Mouse (Mus musculus): ENCODE results near the gene A730049H05Rik. TPM values are rescaled to one million over a fixed set of nuclear protein-coding genes. Genes with fewer than 3 reads are reported as not detected.

A730049H05Rik gene
- total RNA-seq, 2 experiments from 2014 or later = 0.11 TPM; not detected in 1

DNA sequence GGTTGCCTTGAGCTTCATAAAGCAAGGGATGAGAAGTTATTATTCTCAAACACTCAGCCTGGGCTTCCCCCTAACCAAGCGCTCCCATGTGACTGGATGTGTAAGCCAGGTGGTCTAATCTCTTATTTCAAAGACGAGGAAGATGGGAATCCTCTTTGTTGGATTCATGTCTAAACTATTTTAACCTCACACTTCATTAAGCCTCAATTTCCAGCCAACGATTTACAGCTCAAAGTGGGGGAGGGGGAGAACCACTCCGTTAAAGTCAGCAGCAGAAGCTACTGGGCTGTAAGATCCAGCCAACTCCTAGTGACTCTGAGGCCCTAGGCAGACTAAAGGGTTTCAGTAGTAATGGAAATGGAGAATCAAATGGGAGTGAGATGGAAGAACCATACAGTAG is 55.5 kb downstream of the A730049H05Rik start:
- no peak for TF ChIP-seq CTCF (IDR thresholded peaks at IDR 0.05)
- DNase-seq = no peak
- H3K4me3 ChIP-seq = no peak overlapping the region
- intact Hi-C loops (cut with DNase I) = loop anchor here (2.0 to 5.0 kb wide), 3 partner anchors 35 to 85 kb away; partner anchors contain the start of gene Adamts9
- H3K27ac ChIP-seq = peak overlapping the region; percentile 38; the same call in 1 of the 2 replicates

DNA sequence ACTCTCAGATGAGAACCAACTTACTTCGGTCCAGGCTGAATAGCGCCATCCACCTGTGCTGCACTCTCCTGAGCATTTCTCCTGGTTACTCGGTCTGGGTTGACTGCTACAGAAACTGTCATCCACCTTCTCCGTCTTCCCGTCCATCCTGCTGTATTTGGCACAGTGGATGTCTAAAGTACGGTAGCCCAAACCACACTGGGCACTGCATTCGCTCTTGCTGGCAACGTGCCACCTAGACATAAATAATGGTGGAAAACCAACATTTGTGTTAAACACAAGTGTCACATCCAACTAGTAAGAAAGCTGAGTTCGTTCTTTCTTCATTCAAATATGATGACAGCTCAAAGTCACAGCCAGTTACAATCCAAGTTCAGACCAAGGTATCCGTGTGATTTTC is 56.5 kb downstream of the A730049H05Rik start:
- no peak for TF ChIP-seq CTCF (IDR thresholded peaks at IDR 0.05)
- Histone ChIP-seq H3K27ac (no peak overlapping the region), H3K4me3 (no peak overlapping the region)
- DNase-seq = no peak
- intact Hi-C loops (cut with DNase I) = loop anchor here (5.0 kb wide), 2 partner anchors 70 to 85 kb away; partner anchors contain the start of gene Adamts9

DNA sequence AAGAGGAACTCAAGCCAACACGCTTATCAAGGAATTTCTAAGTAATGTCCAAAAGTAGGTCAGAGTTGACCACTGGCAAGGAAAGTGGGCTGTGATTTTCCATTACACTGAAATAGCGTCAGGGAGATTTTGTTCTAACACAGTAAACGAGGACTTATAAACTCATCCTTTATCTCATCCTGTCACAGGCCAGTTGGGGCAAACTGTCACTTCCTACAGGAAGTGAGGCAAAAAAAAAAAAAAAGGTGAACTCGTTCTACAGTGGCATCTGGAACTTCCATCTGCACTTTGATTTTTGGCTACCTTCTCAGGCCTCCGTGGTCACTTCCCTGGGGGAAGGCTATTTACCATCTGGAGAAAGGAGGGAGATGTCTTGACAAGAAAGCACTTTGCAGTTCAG is 58.6 kb downstream of the A730049H05Rik start:
- intact Hi-C loops (cut with DNase I) = loop anchor here (5.0 kb wide), 2 partner anchors 67 to 88 kb away; partner anchors contain the start of gene Adamts9
- Histone ChIP-seq H3K4me3 (no peak overlapping the region), H3K27ac (peak overlapping the region; percentile 68)
- no peak for TF ChIP-seq CTCF (IDR thresholded peaks at IDR 0.05)
- no peak for DNase-seq

DNA sequence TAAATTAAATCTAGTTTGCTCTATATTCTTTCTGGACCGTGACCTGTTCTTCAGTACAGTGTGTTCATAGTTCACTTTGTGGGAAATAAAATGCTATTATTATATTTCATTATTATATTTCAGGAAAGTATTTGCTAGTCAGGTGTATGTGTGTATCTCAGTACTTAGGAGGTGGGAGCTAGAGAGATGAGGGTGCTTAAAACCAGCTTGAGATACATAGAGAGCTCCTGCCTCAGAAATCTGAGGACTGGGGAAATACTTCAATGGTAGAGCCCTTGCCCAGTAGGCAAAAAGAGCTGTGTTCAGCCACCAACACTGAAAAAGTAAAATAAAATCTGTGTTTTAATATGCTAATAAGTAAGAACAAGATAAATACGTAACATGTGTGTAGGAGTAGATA is 59.1 kb downstream of the A730049H05Rik start:
- Histone ChIP-seq H3K4me3 (no peak overlapping the region), H3K27ac (peak overlapping the region; percentile 68)
- DNase-seq = no peak
- no peak for TF ChIP-seq CTCF (IDR thresholded peaks at IDR 0.05)
- intact Hi-C loops (cut with DNase I) = no loop called here

DNA sequence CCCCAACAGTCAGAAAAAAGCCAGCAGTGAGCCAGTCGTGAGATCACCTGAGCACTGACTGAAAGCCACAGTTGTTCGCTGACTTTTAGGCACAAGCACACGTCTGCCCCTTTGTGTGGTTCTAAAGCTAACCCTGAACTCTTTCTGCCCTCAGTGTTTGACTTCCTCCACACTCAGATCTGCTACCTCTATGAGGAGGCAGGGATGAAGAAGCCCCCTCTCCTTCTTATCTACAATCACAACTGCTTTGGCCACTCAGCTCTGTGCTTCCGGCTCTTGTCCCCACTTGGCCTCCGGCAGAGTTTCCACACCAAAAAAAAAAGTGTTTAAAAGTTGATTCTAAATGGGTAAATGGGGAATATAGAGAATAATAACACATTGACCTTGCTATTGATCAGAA is 59.8 kb downstream of the A730049H05Rik start:
- H3K27ac ChIP-seq = peak overlapping the region; percentile 68
- TF ChIP-seq CTCF (IDR thresholded peaks at IDR 0.05) = no peak
- H3K4me3 ChIP-seq = no peak overlapping the region
- intact Hi-C loops (cut with DNase I) = no loop called here
- DNase-seq = no peak

DNA sequence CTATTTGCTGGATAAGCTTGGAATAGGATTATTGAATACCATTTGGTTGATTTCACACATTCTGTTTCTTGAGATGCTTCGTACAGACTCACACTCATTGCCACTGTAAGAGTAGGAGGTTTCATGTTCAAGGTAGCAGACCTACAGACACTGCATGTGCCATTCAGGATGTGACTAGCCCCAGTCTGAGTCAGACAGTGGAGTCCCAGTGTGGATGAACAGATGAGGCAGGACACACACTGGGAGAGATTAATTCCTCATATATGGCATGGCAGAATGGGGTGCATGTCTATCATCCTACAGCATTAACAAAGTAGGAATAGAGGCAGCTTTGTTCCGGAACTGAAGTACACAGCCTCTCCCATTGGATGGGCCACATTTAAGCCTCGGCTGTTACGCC is 61.0 kb downstream of the A730049H05Rik start:
- Histone ChIP-seq H3K27ac (no peak overlapping the region), H3K4me3 (no peak overlapping the region)
- intact Hi-C loops (cut with DNase I) = no loop called here
- DNase-seq = no peak
- no peak for TF ChIP-seq CTCF (IDR thresholded peaks at IDR 0.05)

DNA sequence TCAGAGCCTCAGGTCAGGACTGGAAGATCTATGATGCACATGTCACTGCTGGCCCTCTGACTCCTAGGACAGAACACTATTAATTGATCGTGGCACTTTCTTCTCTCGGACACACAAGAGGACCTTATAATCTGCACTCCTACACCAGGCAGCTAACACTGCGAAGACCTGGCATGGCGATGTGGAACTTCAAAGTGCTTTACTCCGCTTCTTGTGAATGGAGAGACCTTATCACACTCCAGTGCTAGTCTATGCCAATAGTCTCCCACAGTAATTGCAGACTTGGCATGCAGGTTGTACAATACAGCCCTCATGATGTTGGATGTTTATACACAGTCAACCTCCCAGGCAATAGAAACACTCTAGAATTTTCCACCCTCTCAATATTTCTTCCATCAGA is 62.5 kb downstream of the A730049H05Rik start:
- intact Hi-C loops (cut with DNase I) = no loop called here
- no peak for DNase-seq
- Histone ChIP-seq H3K27ac (no peak overlapping the region), H3K4me3 (no peak overlapping the region)
- no peak for TF ChIP-seq CTCF (IDR thresholded peaks at IDR 0.05)

DNA sequence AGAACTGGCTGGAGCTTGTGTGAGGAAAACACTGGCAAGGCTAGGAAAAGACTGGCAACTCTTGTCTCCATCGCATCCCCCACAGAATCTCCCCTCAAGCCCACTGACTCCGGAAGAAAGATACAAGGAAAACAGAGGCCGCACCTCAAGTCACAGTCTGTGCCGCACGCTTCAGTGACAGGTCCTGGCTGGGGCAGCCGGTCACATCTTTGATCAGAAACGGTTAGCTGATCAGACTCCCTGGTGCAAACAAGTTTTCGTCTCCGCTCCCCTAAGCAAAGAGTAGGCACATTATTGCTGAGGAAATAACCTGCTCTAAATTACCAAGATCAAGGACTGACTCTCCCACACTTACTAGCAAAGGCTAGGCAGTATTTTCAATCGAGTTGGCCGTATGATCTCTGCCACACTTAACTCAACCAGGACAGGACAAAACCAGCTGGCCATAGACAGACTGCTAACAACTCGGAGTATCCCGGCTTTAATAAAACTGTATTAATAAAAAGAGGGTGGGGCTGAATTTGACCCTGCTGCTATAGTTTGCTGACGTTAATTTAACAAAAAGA is 63.5 kb downstream of the A730049H05Rik start:
- no peak overlapping the region for H3K4me3 ChIP-seq
- DNase-seq = no peak
- H3K27ac ChIP-seq = no peak overlapping the region
- intact Hi-C loops (cut with DNase I) = no loop called here
- no peak for TF ChIP-seq CTCF (IDR thresholded peaks at IDR 0.05)

DNA sequence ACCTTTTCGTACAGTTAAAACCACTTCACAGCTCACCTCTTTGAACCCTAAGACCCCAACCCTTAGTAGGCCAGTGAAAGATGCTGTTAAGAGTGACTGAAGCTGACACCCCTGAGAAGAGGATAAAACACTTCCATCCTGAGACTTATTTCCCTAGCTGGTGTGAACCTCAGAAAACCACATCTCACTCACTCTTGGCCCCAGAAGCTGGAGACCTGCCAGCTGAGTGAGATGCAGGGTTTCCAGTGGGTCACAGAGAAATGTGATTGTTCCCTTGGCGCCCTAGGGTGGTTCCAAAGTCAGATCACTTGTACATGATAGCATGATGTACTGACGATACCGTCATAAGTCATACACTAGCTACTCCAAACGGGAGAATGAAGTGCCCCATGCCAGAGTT is 66.2 kb downstream of the A730049H05Rik start:
- Histone ChIP-seq H3K4me3 (no peak overlapping the region), H3K27ac (no peak overlapping the region)
- intact Hi-C loops (cut with DNase I) = no loop called here
- TF ChIP-seq CTCF (IDR thresholded peaks at IDR 0.05) = no peak
- DNase-seq = no peak

DNA sequence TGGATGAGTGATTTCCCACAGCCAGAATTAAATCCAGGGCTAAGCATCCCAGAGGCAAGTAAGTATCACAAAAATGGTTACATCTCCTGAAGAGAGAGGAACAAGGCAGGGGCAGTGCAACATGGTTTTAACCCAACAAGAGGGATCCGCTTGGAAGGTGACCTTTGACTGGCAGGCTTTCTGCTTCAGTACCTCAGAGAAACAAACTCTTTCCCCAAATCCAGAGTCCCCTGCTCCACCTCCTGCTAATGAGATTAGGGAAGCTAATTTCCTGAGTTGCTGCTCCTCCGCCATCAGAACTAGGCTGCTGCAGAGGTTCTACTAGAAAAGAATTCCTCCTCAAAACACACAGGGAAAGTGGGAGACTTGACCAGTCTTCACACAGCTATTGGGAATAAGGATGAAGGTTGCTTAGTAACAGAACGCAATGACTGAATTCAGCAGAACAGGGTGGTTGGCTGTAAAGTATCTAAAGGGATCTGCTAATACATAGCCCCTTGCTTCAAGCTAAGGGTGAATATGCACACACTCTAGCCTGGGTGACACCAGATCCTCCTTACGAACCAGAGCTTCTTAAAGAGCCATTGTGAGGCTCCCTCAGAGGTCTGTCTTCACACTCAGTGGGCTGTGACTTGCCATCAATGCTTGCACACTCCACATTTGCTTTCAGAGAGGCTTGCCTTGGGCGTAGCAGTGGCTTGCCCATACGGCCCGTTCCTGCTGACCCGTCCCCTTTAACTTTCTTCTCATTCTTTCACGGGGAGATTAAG is 67.0 kb downstream of the A730049H05Rik start:
- TF ChIP-seq CTCF (IDR thresholded peaks at IDR 0.05) = no peak
- DNase-seq = no peak
- intact Hi-C loops (cut with DNase I) = no loop called here
- no peak overlapping the region for H3K27ac ChIP-seq
- no peak overlapping the region for H3K4me3 ChIP-seq

DNA sequence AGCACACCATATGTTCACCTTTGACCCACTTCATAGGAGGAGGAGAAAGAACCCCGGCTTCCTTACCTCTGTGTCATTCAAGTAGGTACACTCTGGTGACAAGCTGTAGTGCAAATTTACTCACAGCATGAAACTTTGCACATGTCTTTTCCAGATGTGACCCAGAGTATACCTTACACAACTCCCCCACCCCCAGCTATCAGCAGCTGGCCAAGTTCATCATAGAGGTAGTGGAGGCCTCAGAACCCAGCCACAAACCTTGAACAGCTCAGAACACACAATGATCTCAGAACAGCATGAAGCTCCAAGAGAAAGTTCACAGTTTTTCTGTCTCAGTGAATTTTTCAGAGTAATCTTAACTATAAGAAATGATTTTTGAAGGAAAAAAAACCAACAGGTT is 75.3 kb downstream of the A730049H05Rik start:
- intact Hi-C loops (cut with DNase I) = no loop called here

More for the DNA sequence above, 75.3 kb downstream of the A730049H05Rik start:
- TF ChIP-seq CTCF (IDR thresholded peaks at IDR 0.05) = no peak
- Histone ChIP-seq H3K4me3 (no peak overlapping the region), H3K27ac (no peak overlapping the region)
- no peak for DNase-seq

Other genes with a start within 250 kb of the A730049H05Rik start
- gene Prickle2, start 110.3 kb upstream of the A730049H05Rik start, total RNA-seq (2021) = 1 to 10 TPM; 1.2 to 2.3 TPM
- under 1 TPM; 0.50 to 0.51 TPM for gene Gm15737, start 52.9 kb downstream of the A730049H05Rik start, total RNA-seq (2021)
- gene Adamts9, start 127.0 kb downstream of the A730049H05Rik start, total RNA-seq (2021) = 1 to 10 TPM; 8.5 to 8.9 TPM

Data from gastrocnemius, adult 2 months (tissue).